Mouse (Mus musculus) frontal cortex, postnatal 10 days (tissue): ENCODE measurements around the gene Gm7298.
"Not testable (repeated sequence)": the region's sequence is repeated elsewhere in the genome, so short reads cannot be mapped to it uniquely, and the experiment has no call there.

Experiments used
- DNase-seq, 2 experiments: peaks; one replicate each; pipeline ENCODE4 v3.0.0; 2022; ENCODE audit warnings: low spot score in 2 of 2, mixed read lengths in 1 of 2

Gm7298 gene

DNA sequence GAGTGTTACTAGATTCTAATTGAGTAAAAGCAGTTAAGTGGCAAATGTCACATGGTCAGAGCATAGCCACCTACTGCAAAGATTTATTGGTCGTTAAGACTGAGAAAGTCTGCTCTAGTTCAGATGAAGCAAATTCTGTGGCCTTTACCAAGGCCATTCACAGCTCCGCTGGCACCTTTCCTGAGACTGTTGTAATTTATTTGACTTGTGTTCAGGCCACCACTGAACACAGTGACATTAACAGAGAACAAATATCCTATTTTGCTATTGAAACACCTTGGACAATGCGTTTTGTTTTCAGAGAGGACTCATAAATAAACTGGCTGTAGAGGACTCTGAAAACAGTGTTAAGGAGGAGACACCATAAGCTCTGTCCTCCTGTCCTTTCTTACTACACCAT is at the start of gene Gm7298:
Gm7298 (plus strand) TSS at position 301 of the 400 bp plus-strand sequence.
- no peak for DNase-seq

DNA sequence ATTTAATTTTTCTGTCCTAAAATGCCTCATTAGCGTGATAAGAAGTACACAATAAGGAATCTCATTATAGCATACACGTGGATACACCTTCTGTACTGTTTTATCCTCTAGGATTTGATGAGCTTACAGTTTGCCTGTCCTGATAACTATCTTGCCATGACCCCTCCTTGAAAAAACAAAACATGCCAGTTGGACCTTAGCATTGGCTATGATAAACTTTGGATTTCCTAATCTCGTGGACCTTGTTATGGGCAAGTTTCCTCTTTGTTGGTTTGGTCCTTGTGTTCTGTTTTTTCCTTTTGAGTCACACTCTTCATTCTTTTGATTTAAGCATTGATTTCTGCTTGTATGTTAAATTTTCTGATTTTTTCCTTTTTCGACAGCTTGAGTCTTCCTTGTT is 95.3 kb downstream of the Gm7298 start:
- DNase-seq = no peak

DNA sequence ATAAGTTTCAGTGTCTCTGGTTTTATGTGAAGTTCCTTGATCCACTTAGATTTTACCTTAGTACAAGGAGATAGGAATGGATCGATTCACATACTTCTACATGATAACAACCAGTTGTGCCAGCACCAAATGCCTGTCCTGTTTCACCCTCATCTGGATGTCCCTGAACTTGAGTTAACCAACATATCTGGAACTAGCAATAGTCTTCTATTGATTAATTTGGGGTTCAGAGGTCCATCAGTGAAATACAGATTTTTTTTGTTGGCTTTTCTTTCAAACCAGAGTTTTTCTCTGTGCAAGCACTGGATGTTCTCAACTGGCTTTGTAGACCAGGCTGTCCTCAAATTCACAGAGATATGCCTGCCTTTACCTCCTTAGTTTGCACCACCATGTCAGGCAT is 103.6 kb downstream of the Gm7298 start:
- no peak for DNase-seq

DNA sequence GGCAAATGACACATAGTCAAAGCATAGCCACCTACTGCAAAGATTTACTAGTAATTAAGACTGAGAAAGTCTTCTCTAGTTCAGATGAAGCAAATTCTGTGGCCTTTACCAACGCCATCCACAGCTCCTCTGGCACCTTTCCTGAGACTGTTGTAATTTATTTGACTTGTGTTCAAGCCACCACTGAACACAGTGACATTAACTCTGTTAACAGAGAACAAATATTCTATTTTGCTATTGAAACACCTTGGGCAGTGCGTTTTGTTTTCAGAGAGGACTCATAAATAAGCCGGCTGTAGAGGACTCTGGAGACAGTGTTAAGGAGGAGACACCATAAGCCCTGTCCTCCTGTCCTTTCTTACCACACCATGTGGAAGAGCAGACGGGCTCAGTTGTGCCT is 105.5 kb downstream of the Gm7298 start, which contains the start of gene Mug1:
Mug1 (plus strand) TSS at position 271 of the 400 bp plus-strand sequence.
- not testable (repeated sequence) for DNase-seq
